Mouse (Mus musculus) lung, adult 2 months (tissue): ENCODE results near the gene Mgrn1.

Source experiments
- CTCF ChIP-seq: fragments of 200-500 bp; IDR thresholded peaks from 2 replicates; pipeline ENCODE4 v1.5.1; 2011; ENCODE audit warnings: mild to moderate bottlenecking, low read length, control low read depth; ENCODE audit not compliant: insufficient read depth
- POLR2A ChIP-seq: fragments of 200-500 bp; IDR thresholded peaks from 2 replicates; pipeline ENCODE4 v1.6.1; 2011; ENCODE audit warnings: low read depth, mild to moderate bottlenecking, control low read depth, low read length, borderline replicate concordance; ENCODE audit errors: extremely low read depth

- TF ChIP-seq CTCF (peak; percentile 24; the same call in 1 of the 2 replicates), POLR2A (no peak)
Measured at GRCm38 (mm10) chr16:4861392-4861791, 24.7 kb upstream of the Mgrn1 start.
